Mouse (Mus musculus): Measurements from ENCODE around the gene Hc.

- TF ChIP-seq CTCF (IDR thresholded peaks at IDR 0.05) (no peak), EP300 (IDR thresholded peaks at IDR 0.05; ENCODE audit: insufficient read depth, low read depth, low read length) (no peak), POLR2A (IDR thresholded peaks at IDR 0.05; ENCODE audit: insufficient read depth, low read depth, low read length) (no peak)
These were observed 45.4 kb downstream of the Hc start for GRCm38 (mm10) chr2:35015861-35016260.
